Mouse (Mus musculus): Measurements from ENCODE around the gene Fcgr1. TPM values are rescaled to one million over a fixed set of nuclear protein-coding genes. Genes with fewer than 3 reads are reported as not detected.

Gene Fcgr1
- 1.2 TPM for polyA plus RNA-seq (2014; fragmentation: Illumina TruSeq; extraction: RNeasy Lipid Tissue Mini Kit (QIAGEN cat#74804); ENCODE audit: low read depth, low replicate concordance)

GRCm38 (mm10) chr3:96293787-96294186, at the start of gene Fcgr1:
TSS of gene Fcgr1 (minus strand) at chr3:96293969.

GRCm38 (mm10) chr3:96269511-96270474, 24.0 kb downstream of the Fcgr1 start, which contains the start of gene Hist2h2bb:
TSS of gene Hist2h2bb (plus strand) at chr3:96269752.

GRCm38 (mm10) chr3:96268051-96268775, 25.6 kb downstream of the Fcgr1 start, which contains the start of gene Hist2h3b:
TSS of gene Hist2h3b (plus strand) at chr3:96268654.

GRCm38 (mm10) chr3:96262979-96263550, 30.7 kb downstream of the Fcgr1 start, which contains the start of gene Hist2h4:
TSS of gene Hist2h4 (minus strand) at chr3:96263311.

GRCm38 (mm10) chr3:96246427-96246856, 47.3 kb downstream of the Fcgr1 start, which contains the start of gene Hist2h3c1:
TSS of gene Hist2h3c1 (plus strand) at chr3:96246685.

GRCm38 (mm10) chr3:96245003-96245886, 48.5 kb downstream of the Fcgr1 start, which contains the start of gene Hist2h2aa1:
TSS of gene Hist2h2aa1 (plus strand) at chr3:96245497.

GRCm38 (mm10) chr3:96239949-96240798, 53.6 kb downstream of the Fcgr1 start, which contains the start of gene Hist2h2aa2:
TSS of gene Hist2h2aa2 (minus strand) at chr3:96240276.

GRCm38 (mm10) chr3:96238954-96239793, 54.6 kb downstream of the Fcgr1 start, which contains the start of gene Hist2h3c2:
TSS of gene Hist2h3c2 (minus strand) at chr3:96239127.

Other genes with a start within 250 kb of the Fcgr1 start
- 59.9 TPM for gene Vps45, start 235.5 kb downstream of the Fcgr1 start, polyA plus RNA-seq (2014; fragmentation: Illumina TruSeq; extraction: RNeasy Lipid Tissue Mini Kit (QIAGEN cat#74804); ENCODE audit: low read depth, low replicate concordance)
- 23.3 TPM for gene Otud7b, start 189.4 kb downstream of the Fcgr1 start, polyA plus RNA-seq (2014; fragmentation: Illumina TruSeq; extraction: RNeasy Lipid Tissue Mini Kit (QIAGEN cat#74804); ENCODE audit: low read depth, low replicate concordance)
- gene Mtmr11, start 132.0 kb downstream of the Fcgr1 start, polyA plus RNA-seq (2014; fragmentation: Illumina TruSeq; extraction: RNeasy Lipid Tissue Mini Kit (QIAGEN cat#74804); ENCODE audit: low read depth, low replicate concordance), result 27.1 TPM
- 12.5 TPM for gene Sf3b4, start 121.6 kb downstream of the Fcgr1 start, polyA plus RNA-seq (2014; fragmentation: Illumina TruSeq; extraction: RNeasy Lipid Tissue Mini Kit (QIAGEN cat#74804); ENCODE audit: low read depth, low replicate concordance)
- gene Sv2a, start 112.8 kb downstream of the Fcgr1 start, polyA plus RNA-seq (2014; fragmentation: Illumina TruSeq; extraction: RNeasy Lipid Tissue Mini Kit (QIAGEN cat#74804); ENCODE audit: low read depth, low replicate concordance), result 0.85 TPM
- gene Bola1, start 74.3 kb downstream of the Fcgr1 start, polyA plus RNA-seq (2014; fragmentation: Illumina TruSeq; extraction: RNeasy Lipid Tissue Mini Kit (QIAGEN cat#74804); ENCODE audit: low read depth, low replicate concordance), result 1.4 TPM
- not detected for gene Hist2h2ab, start 74.1 kb downstream of the Fcgr1 start, polyA plus RNA-seq (2014; fragmentation: Illumina TruSeq; extraction: RNeasy Lipid Tissue Mini Kit (QIAGEN cat#74804); ENCODE audit: low read depth, low replicate concordance)
- not detected for gene Hist2h2ac, start 73.1 kb downstream of the Fcgr1 start, polyA plus RNA-seq (2014; fragmentation: Illumina TruSeq; extraction: RNeasy Lipid Tissue Mini Kit (QIAGEN cat#74804); ENCODE audit: low read depth, low replicate concordance)
- gene Hist2h2be, start 72.8 kb downstream of the Fcgr1 start, polyA plus RNA-seq (2014; fragmentation: Illumina TruSeq; extraction: RNeasy Lipid Tissue Mini Kit (QIAGEN cat#74804); ENCODE audit: low read depth, low replicate concordance), result 20.6 TPM
- gene Hist2h3c2, start 54.8 kb downstream of the Fcgr1 start, polyA plus RNA-seq (2014; fragmentation: Illumina TruSeq; extraction: RNeasy Lipid Tissue Mini Kit (QIAGEN cat#74804); ENCODE audit: low read depth, low replicate concordance), result 3.4 TPM
- gene Hist2h2aa2, start 53.7 kb downstream of the Fcgr1 start, polyA plus RNA-seq (2014; fragmentation: Illumina TruSeq; extraction: RNeasy Lipid Tissue Mini Kit (QIAGEN cat#74804); ENCODE audit: low read depth, low replicate concordance), result not detected
- not detected for gene Hist2h2aa1, start 48.5 kb downstream of the Fcgr1 start, polyA plus RNA-seq (2014; fragmentation: Illumina TruSeq; extraction: RNeasy Lipid Tissue Mini Kit (QIAGEN cat#74804); ENCODE audit: low read depth, low replicate concordance)
- gene Hist2h3c1, start 47.3 kb downstream of the Fcgr1 start, polyA plus RNA-seq (2014; fragmentation: Illumina TruSeq; extraction: RNeasy Lipid Tissue Mini Kit (QIAGEN cat#74804); ENCODE audit: low read depth, low replicate concordance), result 65.9 TPM
- 1.8 TPM for gene Hist2h4, start 30.7 kb downstream of the Fcgr1 start, polyA plus RNA-seq (2014; fragmentation: Illumina TruSeq; extraction: RNeasy Lipid Tissue Mini Kit (QIAGEN cat#74804); ENCODE audit: low read depth, low replicate concordance)
- gene Hist2h3b, start 25.3 kb downstream of the Fcgr1 start, polyA plus RNA-seq (2014; fragmentation: Illumina TruSeq; extraction: RNeasy Lipid Tissue Mini Kit (QIAGEN cat#74804); ENCODE audit: low read depth, low replicate concordance), result not detected
- not detected for gene Hist2h2bb, start 24.2 kb downstream of the Fcgr1 start, polyA plus RNA-seq (2014; fragmentation: Illumina TruSeq; extraction: RNeasy Lipid Tissue Mini Kit (QIAGEN cat#74804); ENCODE audit: low read depth, low replicate concordance)
- gene BC107364, start 158.3 kb upstream of the Fcgr1 start, polyA plus RNA-seq (2014; fragmentation: Illumina TruSeq; extraction: RNeasy Lipid Tissue Mini Kit (QIAGEN cat#74804); ENCODE audit: low read depth, low replicate concordance), result not detected
- gene Hfe2, start 231.2 kb upstream of the Fcgr1 start, polyA plus RNA-seq (2014; fragmentation: Illumina TruSeq; extraction: RNeasy Lipid Tissue Mini Kit (QIAGEN cat#74804); ENCODE audit: low read depth, low replicate concordance), result not detected